Mouse (Mus musculus) olfactory bulb, adult 2 months (tissue): ENCODE data around the gene Gm17067.
"Not testable (repeated sequence)": the region's sequence is repeated elsewhere in the genome, so short reads cannot be mapped to it uniquely, and the experiment has no call there.

Experiments
- CTCF ChIP-seq: fragments of 200-500 bp; IDR thresholded peaks from 2 replicates; pipeline ENCODE4 v1.5.1; 2012; ENCODE audit warnings: low read depth, mild to moderate bottlenecking, low read length, moderate library complexity; ENCODE audit not compliant: insufficient read depth
- POLR2A ChIP-seq: fragments of 200-500 bp; IDR thresholded peaks from 2 replicates; pipeline ENCODE4 v1.6.1; 2012; ENCODE audit warnings: mild to moderate bottlenecking, low read depth, low read length, moderate library complexity; ENCODE audit not compliant: insufficient read depth

GRCm38 (mm10) chr7:42679646-42680045 lies 47.2 kb downstream of the Gm17067 start:
- not testable (repeated sequence) for TF ChIP-seq POLR2A, CTCF
